Mouse (Mus musculus) liver, embryonic 14.5 days (tissue): ENCODE data around the gene Pik3r1. TPM values are rescaled to one million over a fixed set of nuclear protein-coding genes. Genes with fewer than 3 reads are reported as not detected.

Experiments
- ATAC-seq: fragments of 200-750 bp; cut with Nextera tagmentation; 2 replicates; pipeline ENCODE4 v1.8.0; 2017; ENCODE audit warnings: moderate number of reproducible peaks, mild to moderate bottlenecking, moderate library complexity; ENCODE audit not compliant: insufficient read depth
- DNase-seq, 3 experiments: peaks; one replicate each; pipeline ENCODE4 v3.0.0-alpha.2; 2012 to 2013; ENCODE audit warnings: low read depth in 3 of 3, low spot score in 3 of 3
- H3K27ac ChIP-seq: fragments of 300-500 bp; sonication (generic); 2 replicates; pipeline ENCODE4 v1.5.1; 2014; ENCODE audit warnings: moderate library complexity, mild to moderate bottlenecking, control low read depth, inconsistent platforms
- H3K27me3 ChIP-seq: fragments of 300-500 bp; sonication (generic); 2 replicates; pipeline ENCODE4 v1.6.1; 2014; ENCODE audit warnings: mild to moderate bottlenecking, low read length, moderate library complexity; ENCODE audit not compliant: control insufficient read depth, insufficient read depth
- H3K36me3 ChIP-seq: fragments of 300-500 bp; sonication (generic); replicated peaks from 2 replicates; pipeline ENCODE4 v1.6.1; 2014; ENCODE audit warnings: low read depth; ENCODE audit not compliant: control insufficient read depth, insufficient read depth
- H3K4me1 ChIP-seq, 2 experiments: fragments of 200-500 bp in 1 of 2; fragments of 300-500 bp in 1 of 2; sonication (generic) in 1 of 2; replicated peaks; 2 replicates each; pipeline ENCODE4 v1.6.1; 2012 to 2014; ENCODE audit warnings: antibody characterized with exemption in 1 of 2, inconsistent platforms in 1 of 2, low read length in 1 of 2; ENCODE audit not compliant: control insufficient read depth in 2 of 2, insufficient read depth in 2 of 2
- H3K4me2 ChIP-seq: fragments of 300-500 bp; sonication (generic); 2 replicates; pipeline ENCODE4 v1.6.1; 2014; ENCODE audit warnings: low read depth, mild to moderate bottlenecking, control low read depth, moderate library complexity
- H3K4me3 ChIP-seq, 2 experiments: fragments of 200-500 bp in 1 of 2; fragments of 300-500 bp in 1 of 2; sonication (generic) in 1 of 2; 2 replicates each; pipeline ENCODE4 v1.5.1; 2012 to 2014; ENCODE audit warnings: low read depth in 2 of 2, low read length in 2 of 2, mild to moderate bottlenecking in 2 of 2, control low read depth in 1 of 2, inconsistent platforms in 1 of 2, moderate library complexity in 1 of 2; ENCODE audit not compliant: insufficient read depth in 1 of 2
- H3K9ac ChIP-seq: fragments of 300-500 bp; sonication (generic); replicated peaks from 2 replicates; pipeline ENCODE4 v1.6.1; 2014; ENCODE audit warnings: mild to moderate bottlenecking, control low read depth, moderate library complexity
- H3K9me3 ChIP-seq: fragments of 300-500 bp; sonication (generic); 2 replicates; pipeline ENCODE4 v1.6.1; 2016; ENCODE audit warnings: low read length, mixed read lengths; ENCODE audit not compliant: control insufficient read depth
- CTCF ChIP-seq: IDR thresholded peaks from 2 replicates; pipeline ENCODE4 v1.5.1; 2016; ENCODE audit warnings: antibody characterized with exemption, low read depth, control low read depth
- EP300 ChIP-seq: IDR thresholded peaks from 2 replicates; pipeline ENCODE4 v1.6.1; 2016; ENCODE audit warnings: antibody characterized with exemption, low read depth
- WGBS: fragments of 180-500 bp; shearing (Covaris S2); extraction: QIAGEN DNeasy Blood & Tissue Kit; methylation state at CpG from one replicate; pipeline ENCODE4 v1.1.7; 2014; ENCODE audit not compliant: insufficient replicate concordance; 5-methylcytosine and 5-hydroxymethylcytosine counted together
- polyA plus RNA-seq, 2 experiments: library from polyadenylated mRNA; depleted of rRNA in 1 of 2; stranded (reverse) in 1 of 2; unstranded in 1 of 2; fragments of >200 nt; fragmentation: Nextera tagmentation in 1 of 2; extraction: Ambion mirVana in 1 of 2; gene quantifications; 2 replicates each; pipeline versions ENCODE4 v1.2.1 to v1.2.3; 2012 to 2014

Gene Pik3r1
- polyA plus RNA-seq, 2 experiments, result 10.3 to 23.7 TPM

- Histone ChIP-seq H3K4me2 (no peak overlapping the region), H3K27ac (no peak overlapping the region), H3K4me1 (peaks cover 3 to 4% of the 10 kb centered on the region in 2 experiments; a peak in 3 of 4 replicates), H3K36me3 (no peaks in the 10 kb centered on the region), H3K9ac (no peak overlapping the region), H3K27me3 (no peaks in the 10 kb centered on the region), H3K9me3 (no peaks in the 10 kb centered on the region), H3K4me3 (no peak overlapping the region)
- TF ChIP-seq EP300, result no peak
- no peak for TF ChIP-seq CTCF
- DNase-seq (no peak), ATAC-seq (no peak)
- 86% methylated on average over 1 of the region's 2 CpGs for WGBS
These were observed 46.9 kb downstream of the Pik3r1 start for GRCm38 (mm10) chr13:101721154-101721553.

- no peak overlapping the region for H3K27ac ChIP-seq
- ATAC-seq (peak; percentile 49; the same call in 1 of the 2 replicates), DNase-seq (peak; percentile 49 to 67 (median 62))
- WGBS, result 6% methylated on average over 11 of the region's 11 CpGs
- peak overlapping the region; percentile 0 to 28; a peak in 2 of 4 replicates for H3K4me3 ChIP-seq
- no peaks in the 10 kb centered on the region for H3K9me3 ChIP-seq
- no peak for TF ChIP-seq EP300
- TF ChIP-seq CTCF, result peak; percentile 86
- no peaks in the 10 kb centered on the region for H3K36me3 ChIP-seq
- H3K4me1 ChIP-seq, result peaks cover 3 to 4% of the 10 kb centered on the region in 2 experiments; a peak in 3 of 4 replicates
- no peaks in the 10 kb centered on the region for H3K27me3 ChIP-seq
- H3K4me2 ChIP-seq, result peak overlapping the region; percentile 45
- H3K9ac ChIP-seq, result no peak overlapping the region
These were observed 48.6 kb downstream of the Pik3r1 start for GRCm38 (mm10) chr13:101719312-101719870.

- H3K4me1 ChIP-seq, result peaks cover 2 to 3% of the 10 kb centered on the region in 2 experiments; a peak in 3 of 4 replicates
- DNase-seq (no peak), ATAC-seq (no peak)
- no peaks in the 10 kb centered on the region for H3K27me3 ChIP-seq
- no peaks in the 10 kb centered on the region for H3K36me3 ChIP-seq
- peak overlapping the region; percentile 45 for H3K4me2 ChIP-seq
- 60% methylated on average over 7 of the region's 7 CpGs for WGBS
- no peak overlapping the region for H3K27ac ChIP-seq
- no peak for TF ChIP-seq CTCF
- TF ChIP-seq EP300, result no peak
- H3K9me3 ChIP-seq, result no peaks in the 10 kb centered on the region
- no peak overlapping the region for H3K9ac ChIP-seq
- no peak overlapping the region for H3K4me3 ChIP-seq
These were observed 49.3 kb downstream of the Pik3r1 start for GRCm38 (mm10) chr13:101718744-101719143.

GRCm38 (mm10) chr13:101717836-101718235, 50.2 kb downstream of the Pik3r1 start:
- WGBS, result 84% methylated on average over 6 of the region's 6 CpGs
- DNase-seq (no peak), ATAC-seq (no peak)
- no peaks in the 10 kb centered on the region for H3K27me3 ChIP-seq
- no peak for TF ChIP-seq CTCF
- no peak for TF ChIP-seq EP300
- H3K36me3 ChIP-seq, result no peaks in the 10 kb centered on the region
- peaks cover 2 to 3% of the 10 kb centered on the region in 2 experiments; a peak in 3 of 4 replicates for H3K4me1 ChIP-seq
- H3K9ac ChIP-seq, result no peak overlapping the region
- H3K27ac ChIP-seq, result no peak overlapping the region
- H3K9me3 ChIP-seq, result no peaks in the 10 kb centered on the region
- no peak overlapping the region for H3K4me3 ChIP-seq
- H3K4me2 ChIP-seq, result no peak overlapping the region

GRCm38 (mm10) chr13:101713429-101714088, 54.5 kb downstream of the Pik3r1 start:
- no peak for DNase-seq
- 78% methylated on average over 12 of the region's 12 CpGs for WGBS
- no peak for TF ChIP-seq EP300
- no peak for TF ChIP-seq CTCF
- no peak overlapping the region for H3K9ac ChIP-seq
- no peak overlapping the region for H3K4me3 ChIP-seq
- no peak for ATAC-seq
- no peak overlapping the region for H3K27ac ChIP-seq
- H3K4me1 ChIP-seq, result no peaks in the 10 kb centered on the region
- no peaks in the 10 kb centered on the region for H3K9me3 ChIP-seq
- H3K4me2 ChIP-seq, result no peak overlapping the region
- peaks cover 2% of the 10 kb centered on the region; the same call in 1 of the 2 replicates for H3K36me3 ChIP-seq
- no peaks in the 10 kb centered on the region for H3K27me3 ChIP-seq
